Mouse (Mus musculus): ENCODE results near the gene Gm20388. TPM values are rescaled to one million over a fixed set of nuclear protein-coding genes. Genes with fewer than 3 reads are reported as not detected.

The Gm20388 gene
- polyA plus RNA-seq, 1 experiment: 18.7 TPM

- TF ChIP-seq CTCF (IDR thresholded peaks at IDR 0.05; ENCODE audit: borderline replicate concordance, insufficient read depth, low read depth, low read length) (no peak), POLR2A (IDR thresholded peaks at IDR 0.05; ENCODE audit: borderline replicate concordance, insufficient read depth, low read length) (no peak)
- Histone ChIP-seq H3K27me3 (ENCODE audit: control insufficient read depth, insufficient read depth, low read length) (no peaks in the 10 kb centered on the region), H3K4me3 (replicated peaks; ENCODE audit: insufficient read depth, low read depth, low read length) (no peak overlapping the region), H3K27ac (ENCODE audit: insufficient read depth, low read length) (no peak overlapping the region), H3K4me1 (ENCODE audit: control insufficient read depth, insufficient read depth, low read length) (no peaks in the 10 kb centered on the region)
- DNase-seq: no peak
- WGBS: 86% methylated on average over 4 of the region's 4 CpGs
Observed at GRCm38 (mm10) chr8:123046706-123047105, 3136.1 kb downstream of the Gm20388 start.

DNA sequence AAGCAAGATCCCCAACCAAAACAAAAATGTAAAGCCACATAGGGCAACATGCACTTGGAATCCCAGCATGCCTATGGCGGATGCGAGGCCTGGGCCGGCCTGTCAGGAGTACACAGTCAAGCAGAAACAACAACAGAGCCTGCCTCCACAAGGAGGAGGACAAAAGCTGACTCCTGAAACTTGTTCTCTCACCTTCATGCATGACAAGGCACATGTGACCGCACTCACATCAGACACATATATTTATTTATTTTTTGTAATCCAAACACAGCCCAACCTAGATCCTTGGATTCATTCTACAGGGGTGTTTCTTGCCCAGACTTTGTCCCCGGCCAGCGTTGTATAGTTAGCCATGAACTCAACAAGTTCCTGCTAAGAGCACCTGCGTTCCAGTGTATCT lies 3137.2 kb downstream of the Gm20388 start:
- Histone ChIP-seq H3K4me3 (replicated peaks; ENCODE audit: insufficient read depth, low read depth, low read length) (no peak overlapping the region), H3K27ac (ENCODE audit: insufficient read depth, low read length) (no peak overlapping the region), H3K4me1 (ENCODE audit: control insufficient read depth, insufficient read depth, low read length) (no peaks in the 10 kb centered on the region), H3K27me3 (ENCODE audit: control insufficient read depth, insufficient read depth, low read length) (no peaks in the 10 kb centered on the region)
- WGBS: 88% methylated on average over 7 of the region's 7 CpGs
- DNase-seq: no peak
- TF ChIP-seq CTCF (IDR thresholded peaks at IDR 0.05; ENCODE audit: borderline replicate concordance, insufficient read depth, low read depth, low read length) (no peak), POLR2A (IDR thresholded peaks at IDR 0.05; ENCODE audit: borderline replicate concordance, insufficient read depth, low read length) (no peak)

- no peak overlapping the region for H3K4me3 ChIP-seq (replicated peaks; ENCODE audit: insufficient read depth, low read depth, low read length)
- no peak overlapping the region for H3K27ac ChIP-seq (ENCODE audit: insufficient read depth, low read length)
- no peak for TF ChIP-seq POLR2A (IDR thresholded peaks at IDR 0.05; ENCODE audit: borderline replicate concordance, insufficient read depth, low read length)
- no peak for TF ChIP-seq CTCF (IDR thresholded peaks at IDR 0.05; ENCODE audit: borderline replicate concordance, insufficient read depth, low read depth, low read length)
- no peaks in the 10 kb centered on the region for H3K27me3 ChIP-seq (ENCODE audit: control insufficient read depth, insufficient read depth, low read length)
- DNase-seq: no peak
- 87% methylated on average over 7 of the region's 7 CpGs for WGBS
- no peaks in the 10 kb centered on the region for H3K4me1 ChIP-seq (ENCODE audit: control insufficient read depth, insufficient read depth, low read length)
Observed at GRCm38 (mm10) chr8:123048402-123048801, 3137.8 kb downstream of the Gm20388 start.

- no peak overlapping the region for H3K4me3 ChIP-seq (replicated peaks; ENCODE audit: insufficient read depth, low read depth, low read length)
- H3K27ac ChIP-seq (ENCODE audit: insufficient read depth, low read length): no peak overlapping the region
- H3K4me1 ChIP-seq (ENCODE audit: control insufficient read depth, insufficient read depth, low read length): no peaks in the 10 kb centered on the region
- TF ChIP-seq CTCF (IDR thresholded peaks at IDR 0.05; ENCODE audit: borderline replicate concordance, insufficient read depth, low read depth, low read length) (no peak), POLR2A (IDR thresholded peaks at IDR 0.05; ENCODE audit: borderline replicate concordance, insufficient read depth, low read length) (no peak)
- no peak for DNase-seq
- WGBS: 76% methylated on average over 5 of the region's 5 CpGs
- no peaks in the 10 kb centered on the region for H3K27me3 ChIP-seq (ENCODE audit: control insufficient read depth, insufficient read depth, low read length)
Observed at GRCm38 (mm10) chr8:123051458-123051857, 3140.8 kb downstream of the Gm20388 start.

DNA sequence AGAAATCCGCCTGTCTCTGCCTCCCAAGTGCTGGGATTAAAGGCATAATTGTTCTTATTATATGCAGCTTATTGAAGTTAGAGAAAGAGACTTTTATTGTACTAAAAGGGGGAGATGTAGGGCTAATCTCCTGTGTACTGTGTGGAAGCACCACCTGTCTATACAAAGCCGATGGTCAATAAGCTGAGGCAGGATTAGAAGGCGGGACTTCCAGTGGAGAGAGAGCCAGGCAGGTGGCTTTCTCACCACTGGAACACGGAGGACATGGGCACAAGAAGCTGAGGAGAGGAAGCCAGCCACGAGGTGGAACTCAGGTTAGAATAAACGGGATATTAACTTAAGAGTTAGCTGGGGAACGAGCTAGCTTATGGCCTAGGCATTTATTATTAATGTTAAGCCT lies 3152.1 kb downstream of the Gm20388 start, which contains the start of gene Spg7:
Gene Spg7 (plus strand): TSS at position 222 of the 400 bp plus-strand sequence.
- no peak within 1 kb of the TSS for H3K4me3 ChIP-seq (replicated peaks; ENCODE audit: insufficient read depth, low read depth, low read length)
- 79% methylated on average over 7 of the region's 7 CpGs for WGBS
- no peak for DNase-seq
- no peaks in the 10 kb centered on the region for H3K27me3 ChIP-seq (ENCODE audit: control insufficient read depth, insufficient read depth, low read length)
- no peak within 1 kb of the TSS for H3K27ac ChIP-seq (ENCODE audit: insufficient read depth, low read length)
- H3K4me1 ChIP-seq (ENCODE audit: control insufficient read depth, insufficient read depth, low read length): peaks cover 9% of the 10 kb centered on the region
- no peak for TF ChIP-seq CTCF (IDR thresholded peaks at IDR 0.05; ENCODE audit: borderline replicate concordance, insufficient read depth, low read depth, low read length)

DNA sequence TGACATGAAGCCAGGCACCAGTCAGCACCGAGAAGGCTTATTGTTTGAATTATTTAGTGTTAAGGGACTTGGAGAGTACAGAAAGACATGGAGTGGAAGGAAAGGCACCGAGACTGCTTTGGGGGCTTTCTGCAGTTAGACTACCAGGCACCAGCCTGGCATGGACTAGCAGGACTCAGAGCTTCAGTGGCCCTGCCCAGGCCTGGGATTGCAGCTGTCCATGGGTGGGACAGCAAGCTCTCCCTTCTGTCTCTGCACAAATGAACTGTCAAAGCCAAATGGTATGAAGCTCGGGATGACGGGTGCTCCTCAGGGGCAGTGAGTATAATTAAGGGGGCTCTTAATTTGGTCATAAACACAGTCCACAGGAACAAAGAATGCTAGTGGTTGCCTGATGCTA lies 3153.4 kb downstream of the Gm20388 start:
- WGBS: 63% methylated on average over 4 of the region's 4 CpGs
- H3K4me3 ChIP-seq (replicated peaks; ENCODE audit: insufficient read depth, low read depth, low read length): no peak overlapping the region
- H3K27me3 ChIP-seq (ENCODE audit: control insufficient read depth, insufficient read depth, low read length): no peaks in the 10 kb centered on the region
- no peak for DNase-seq
- peak overlapping the region; percentile 87; the same call in 1 of the 2 replicates for H3K27ac ChIP-seq (ENCODE audit: insufficient read depth, low read length)
- TF ChIP-seq CTCF (IDR thresholded peaks at IDR 0.05; ENCODE audit: borderline replicate concordance, insufficient read depth, low read depth, low read length) (no peak), POLR2A (IDR thresholded peaks at IDR 0.05; ENCODE audit: borderline replicate concordance, insufficient read depth, low read length) (no peak)
- peaks cover 9% of the 10 kb centered on the region for H3K4me1 ChIP-seq (ENCODE audit: control insufficient read depth, insufficient read depth, low read length)

GRCm38 (mm10) chr8:123064809-123065213 lies 3154.2 kb downstream of the Gm20388 start:
- Histone ChIP-seq H3K27ac (ENCODE audit: insufficient read depth, low read length) (peak overlapping the region; percentile 87), H3K4me3 (replicated peaks; ENCODE audit: insufficient read depth, low read depth, low read length) (peak overlapping the region; percentile 93), H3K27me3 (ENCODE audit: control insufficient read depth, insufficient read depth, low read length) (no peaks in the 10 kb centered on the region), H3K4me1 (ENCODE audit: control insufficient read depth, insufficient read depth, low read length) (peaks cover 9% of the 10 kb centered on the region)
- no peak for DNase-seq
- TF ChIP-seq POLR2A (IDR thresholded peaks at IDR 0.05; ENCODE audit: borderline replicate concordance, insufficient read depth, low read length) (no peak), CTCF (IDR thresholded peaks at IDR 0.05; ENCODE audit: borderline replicate concordance, insufficient read depth, low read depth, low read length) (no peak)
- WGBS: 1% methylated on average over 14 of the region's 14 CpGs

- no peaks in the 10 kb centered on the region for H3K27me3 ChIP-seq (ENCODE audit: control insufficient read depth, insufficient read depth, low read length)
- peaks cover 9% of the 10 kb centered on the region; the same call in 1 of the 2 replicates for H3K4me1 ChIP-seq (ENCODE audit: control insufficient read depth, insufficient read depth, low read length)
- H3K27ac ChIP-seq (ENCODE audit: insufficient read depth, low read length): peak overlapping the region; percentile 87
- peak overlapping the region; percentile 93 for H3K4me3 ChIP-seq (replicated peaks; ENCODE audit: insufficient read depth, low read depth, low read length)
- TF ChIP-seq CTCF (IDR thresholded peaks at IDR 0.05; ENCODE audit: borderline replicate concordance, insufficient read depth, low read depth, low read length): peak; percentile 40; the same call in 1 of the 2 replicates
- peak; percentile 90 for TF ChIP-seq POLR2A (IDR thresholded peaks at IDR 0.05; ENCODE audit: borderline replicate concordance, insufficient read depth, low read length)
- under 1% methylated on average over 81 of the region's 84 CpGs for WGBS
- peak; percentile 95 to 97 for DNase-seq
Observed at GRCm38 (mm10) chr8:123065214-123066100, 3154.8 kb downstream of the Gm20388 start.
